Mouse (Mus musculus) forebrain, embryonic 10.5 days (tissue): ENCODE data around the gene Sorcs3. TPM values are rescaled to one million over a fixed set of nuclear protein-coding genes. Genes with fewer than 3 reads are reported as not detected.

Source experiments
- DNase-seq: peaks from one replicate; pipeline ENCODE4 v3.0.0-alpha.2; 2017; ENCODE audit warnings: low spot score; ENCODE audit errors: extremely low spot score
- H3K27ac ChIP-seq: fragments of 300-500 bp; sonication (generic); 2 replicates; pipeline ENCODE4 v1.5.1; 2016; ENCODE audit warnings: mild to moderate bottlenecking
- H3K27me3 ChIP-seq: fragments of 300-500 bp; sonication (generic); 2 replicates; pipeline ENCODE4 v1.6.1; 2016; ENCODE audit warnings: mild to moderate bottlenecking; ENCODE audit not compliant: poor library complexity, severe bottlenecking
- H3K36me3 ChIP-seq: fragments of 300-500 bp; sonication (generic); replicated peaks from 2 replicates; pipeline ENCODE4 v1.6.1; 2016; ENCODE audit warnings: mild to moderate bottlenecking, moderate library complexity
- H3K4me1 ChIP-seq: fragments of 300-500 bp; sonication (generic); 2 replicates; pipeline ENCODE4 v1.6.1; 2016
- H3K4me3 ChIP-seq: fragments of 300-500 bp; sonication (generic); 2 replicates; pipeline ENCODE4 v1.5.1; 2016; ENCODE audit warnings: mild to moderate bottlenecking, moderate library complexity
- H3K9me3 ChIP-seq: fragments of 300-500 bp; sonication (generic); 2 replicates; pipeline ENCODE4 v1.6.1; 2016; ENCODE audit warnings: mild to moderate bottlenecking, moderate library complexity
- WGBS: fragments of 180-500 bp; shearing (Covaris S2); methylation state at CpG from one replicate; pipeline ENCODE4 v1.1.7; 2016; 5-methylcytosine and 5-hydroxymethylcytosine counted together
- polyA plus RNA-seq: library from polyadenylated mRNA; unstranded; fragments of >200 nt; fragmentation: Nextera tagmentation; extraction: Ambion mirVana; gene quantifications from 2 replicates; pipeline ENCODE4 v1.2.1, GENCODE M21; 2016

The Sorcs3 gene
- polyA plus RNA-seq, 1 experiment from 2014 or later, result 0.71 TPM

DNA sequence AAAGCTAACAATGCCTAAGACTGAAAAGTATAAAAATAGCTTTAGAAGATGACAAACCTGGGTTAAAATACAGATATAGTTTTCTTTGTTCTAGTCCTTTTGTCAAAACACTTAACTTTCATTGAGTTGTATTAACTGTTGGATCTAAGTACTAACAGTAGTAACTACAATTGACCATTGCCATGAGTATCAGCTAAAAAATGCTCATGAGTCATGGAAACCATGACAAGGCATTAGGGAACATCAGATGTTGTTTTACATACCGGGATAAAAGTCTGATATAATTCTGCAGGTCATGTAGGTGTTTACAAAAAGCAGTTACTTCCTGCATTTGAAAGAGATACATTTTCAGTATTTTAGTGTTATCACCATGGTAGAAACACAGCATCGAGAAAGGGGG is 575.0 kb downstream of the Sorcs3 start:
- Histone ChIP-seq H3K36me3 (no peaks in the 10 kb centered on the region), H3K27me3 (peaks cover 59% of the 10 kb centered on the region), H3K27ac (no peak overlapping the region), H3K4me3 (no peak overlapping the region), H3K4me1 (peaks cover 8% of the 10 kb centered on the region), H3K9me3 (peaks cover 4% of the 10 kb centered on the region; the same call in 1 of the 2 replicates)
- 93% methylated on average over 2 of the region's 2 CpGs for WGBS
- DNase-seq, result no peak

DNA sequence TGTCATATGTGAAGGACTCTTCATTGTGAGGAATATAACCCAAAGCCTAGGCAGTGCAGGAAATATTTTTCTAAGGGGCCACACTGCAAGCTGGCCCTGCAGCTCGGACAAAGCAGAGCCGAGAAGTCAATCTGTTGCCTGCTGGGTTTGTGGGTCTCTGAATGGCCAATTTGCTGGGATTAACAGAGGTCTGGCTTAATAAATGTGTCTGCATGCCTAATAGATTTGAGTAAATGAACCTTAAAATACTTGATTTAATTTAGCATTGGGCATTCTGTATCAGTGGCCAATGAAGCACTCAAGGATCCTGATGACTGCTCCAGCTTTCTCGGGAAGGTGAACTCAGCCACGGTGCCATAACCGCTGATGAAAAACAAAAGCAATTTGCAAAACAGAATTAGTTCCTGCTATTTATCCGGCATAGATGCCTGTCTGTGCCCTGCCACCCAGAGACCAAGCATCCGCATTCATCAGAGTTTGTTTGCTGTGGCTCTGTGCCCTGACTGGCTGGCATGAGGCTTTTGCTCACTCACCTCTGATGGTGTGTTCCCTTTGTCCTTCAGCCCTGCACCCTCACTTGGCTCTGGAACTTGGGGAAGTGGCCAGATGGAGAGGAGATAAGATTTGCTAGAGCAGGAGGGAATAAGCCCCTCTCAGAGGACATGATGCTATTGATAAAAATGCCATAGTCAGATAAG is 576.3 kb downstream of the Sorcs3 start:
- WGBS, result 30% methylated on average over 7 of the region's 7 CpGs
- peaks cover 8% of the 10 kb centered on the region for H3K4me1 ChIP-seq
- H3K4me3 ChIP-seq, result no peak overlapping the region
- H3K9me3 ChIP-seq, result no peaks in the 10 kb centered on the region
- H3K36me3 ChIP-seq, result no peaks in the 10 kb centered on the region
- DNase-seq, result no peak
- H3K27ac ChIP-seq, result no peak overlapping the region
- peaks cover 62% of the 10 kb centered on the region for H3K27me3 ChIP-seq

DNA sequence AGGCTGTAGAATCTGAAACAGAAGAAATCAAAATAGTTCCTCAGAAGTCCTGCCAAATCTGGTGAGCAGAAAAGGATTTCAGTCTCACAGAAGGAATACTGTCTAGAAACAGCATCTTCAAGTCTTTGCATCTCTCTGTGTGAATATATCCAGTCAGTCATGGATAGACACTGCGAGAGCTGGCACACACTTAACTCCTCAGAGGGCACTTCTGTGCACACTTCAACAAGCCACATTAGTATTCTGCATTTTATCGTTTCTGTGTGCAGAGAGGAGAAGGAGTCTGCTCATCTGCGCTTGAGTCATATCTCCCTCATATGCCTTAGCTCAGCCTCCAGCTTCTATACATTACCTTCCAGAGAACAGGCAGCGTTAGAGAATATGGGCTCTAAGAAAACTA is 581.4 kb downstream of the Sorcs3 start:
- no peaks in the 10 kb centered on the region for H3K36me3 ChIP-seq
- H3K27me3 ChIP-seq, result peaks cover 36% of the 10 kb centered on the region
- 92% methylated on average over 4 of the region's 4 CpGs for WGBS
- H3K4me1 ChIP-seq, result peaks cover 2% of the 10 kb centered on the region
- DNase-seq, result no peak
- H3K9me3 ChIP-seq, result no peaks in the 10 kb centered on the region
- H3K27ac ChIP-seq, result no peak overlapping the region
- H3K4me3 ChIP-seq, result no peak overlapping the region

DNA sequence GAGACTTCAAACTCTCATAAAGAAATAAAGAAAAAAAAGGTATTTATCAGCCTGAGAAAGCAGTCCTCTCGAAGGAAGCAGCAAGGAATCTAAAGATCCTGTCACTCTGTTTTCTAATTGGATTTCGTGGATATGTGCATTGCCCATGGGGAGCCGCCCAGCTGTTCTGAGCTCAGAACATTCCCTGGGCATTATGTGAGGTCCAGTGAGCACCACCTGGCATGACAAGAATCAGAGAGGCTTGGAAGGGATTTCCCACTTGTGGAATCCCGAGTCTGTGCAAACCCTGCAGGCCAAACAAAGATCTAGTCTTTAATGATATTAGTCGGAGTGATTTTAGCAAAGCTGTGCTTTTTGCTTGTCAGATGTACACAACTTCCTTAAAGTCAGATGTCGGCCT is 598.7 kb downstream of the Sorcs3 start:
- H3K27ac ChIP-seq, result no peak overlapping the region
- peak; percentile 19 for DNase-seq
- H3K36me3 ChIP-seq, result no peaks in the 10 kb centered on the region
- H3K4me3 ChIP-seq, result no peak overlapping the region
- H3K9me3 ChIP-seq, result no peaks in the 10 kb centered on the region
- peaks cover 12% of the 10 kb centered on the region for H3K4me1 ChIP-seq
- 18% methylated on average over 6 of the region's 6 CpGs for WGBS
- no peaks in the 10 kb centered on the region for H3K27me3 ChIP-seq

DNA sequence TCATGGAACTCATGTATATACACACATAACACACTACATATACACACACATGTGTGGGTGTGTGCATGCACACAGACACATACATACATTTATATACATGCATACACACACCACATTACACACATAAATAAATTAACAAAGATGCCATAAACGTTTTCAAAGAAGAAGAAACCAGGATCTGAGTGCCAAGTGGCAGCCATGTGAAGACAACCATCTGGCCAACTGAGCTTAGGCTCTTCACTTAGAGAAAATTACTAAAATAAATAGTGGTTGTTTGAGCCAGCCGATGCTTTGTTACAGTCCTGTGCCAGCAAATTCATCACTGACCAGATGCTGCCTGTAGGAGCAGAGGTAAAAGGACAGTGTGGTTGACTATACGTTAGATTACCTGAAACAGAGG is 605.7 kb downstream of the Sorcs3 start:
- DNase-seq, result no peak
- H3K9me3 ChIP-seq, result no peaks in the 10 kb centered on the region
- H3K36me3 ChIP-seq, result no peaks in the 10 kb centered on the region
- H3K27ac ChIP-seq, result no peak overlapping the region
- 78% methylated on average over 3 of the region's 3 CpGs for WGBS
- H3K27me3 ChIP-seq, result no peaks in the 10 kb centered on the region
- H3K4me1 ChIP-seq, result no peaks in the 10 kb centered on the region
- H3K4me3 ChIP-seq, result no peak overlapping the region

DNA sequence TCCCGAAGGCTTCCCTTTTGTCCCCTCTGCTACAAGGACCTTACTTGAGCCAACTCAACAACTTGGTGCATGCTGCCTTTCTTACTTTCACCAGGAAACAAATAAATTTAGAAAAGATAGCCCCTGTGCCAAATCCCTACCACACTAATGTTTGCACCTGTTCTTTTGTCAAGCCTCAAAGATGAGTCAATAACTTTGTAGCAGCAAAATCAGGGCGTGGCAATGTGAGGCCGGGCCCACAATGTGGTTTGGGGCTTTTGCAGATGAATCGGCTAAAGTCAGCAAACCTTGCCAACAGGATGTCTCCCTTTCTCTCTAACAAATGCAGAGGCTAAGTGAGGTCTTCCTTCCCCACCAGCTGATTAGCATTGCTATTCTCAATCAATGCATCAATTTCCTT is 608.0 kb downstream of the Sorcs3 start:
- 93% methylated on average over 4 of the region's 4 CpGs for WGBS
- H3K4me1 ChIP-seq, result no peaks in the 10 kb centered on the region
- H3K27ac ChIP-seq, result no peak overlapping the region
- H3K9me3 ChIP-seq, result no peaks in the 10 kb centered on the region
- H3K27me3 ChIP-seq, result no peaks in the 10 kb centered on the region
- no peak for DNase-seq
- H3K36me3 ChIP-seq, result no peaks in the 10 kb centered on the region
- no peak overlapping the region for H3K4me3 ChIP-seq

DNA sequence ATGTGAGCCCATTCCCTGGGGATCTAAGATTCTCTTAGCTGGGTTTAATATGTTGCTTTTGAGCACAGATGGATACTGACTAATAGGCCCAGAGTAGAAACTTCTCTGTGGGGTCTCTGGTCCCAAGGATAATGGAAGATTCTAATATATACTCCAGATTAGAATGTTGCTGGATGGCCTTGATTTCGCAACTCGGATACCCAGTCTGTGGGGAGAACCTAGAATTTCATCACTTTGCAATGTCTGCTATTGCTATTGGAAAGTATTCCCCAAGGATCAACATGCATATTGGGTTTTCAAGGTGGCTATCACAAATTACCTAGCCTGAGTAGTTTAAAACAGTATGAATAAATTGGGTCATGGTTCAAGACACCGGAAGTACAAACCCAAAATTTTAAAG is 609.2 kb downstream of the Sorcs3 start:
- H3K27ac ChIP-seq, result no peak overlapping the region
- H3K4me3 ChIP-seq, result no peak overlapping the region
- no peak for DNase-seq
- H3K27me3 ChIP-seq, result no peaks in the 10 kb centered on the region
- no peaks in the 10 kb centered on the region for H3K4me1 ChIP-seq
- WGBS, result 93% methylated on average over 3 of the region's 3 CpGs
- H3K9me3 ChIP-seq, result no peaks in the 10 kb centered on the region
- H3K36me3 ChIP-seq, result no peaks in the 10 kb centered on the region

DNA sequence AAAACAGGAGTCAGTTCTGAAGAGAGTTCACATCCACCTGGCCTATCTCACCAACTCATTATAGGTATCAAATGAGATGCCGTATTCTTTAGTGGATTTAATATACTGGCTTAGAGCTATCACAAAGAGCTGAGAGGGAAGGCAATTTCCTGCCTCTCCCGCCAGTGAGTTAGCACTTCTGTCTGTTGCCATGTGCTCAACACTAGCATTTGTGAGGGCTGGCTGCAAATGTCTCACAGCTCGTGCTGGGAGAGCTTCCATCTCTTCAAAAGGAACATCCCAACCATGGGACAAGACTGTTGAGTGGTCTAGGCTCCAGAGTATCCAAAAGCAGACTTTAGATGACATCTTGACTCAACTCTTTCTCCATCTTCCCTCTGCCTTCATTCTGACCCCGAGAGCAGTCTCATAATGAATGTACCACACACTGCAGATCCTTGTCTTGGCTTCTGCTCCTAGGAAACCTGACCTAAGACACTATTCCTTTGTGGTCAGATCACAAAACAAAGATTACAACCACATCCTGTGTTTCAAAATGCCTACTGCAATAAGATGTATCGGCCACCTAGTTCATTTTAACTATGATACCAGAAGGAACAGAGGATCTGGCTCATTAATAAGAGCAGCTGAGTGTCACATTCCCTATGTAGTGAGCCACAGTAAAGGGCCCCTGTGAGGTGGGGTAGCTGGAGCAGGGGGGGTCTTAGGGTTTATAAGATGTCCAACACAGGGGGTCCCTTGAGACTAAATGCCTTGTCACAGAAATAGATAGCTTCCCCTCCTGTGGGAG is 614.9 kb downstream of the Sorcs3 start:
- no peak overlapping the region for H3K4me3 ChIP-seq
- no peaks in the 10 kb centered on the region for H3K4me1 ChIP-seq
- no peaks in the 10 kb centered on the region for H3K27me3 ChIP-seq
- H3K9me3 ChIP-seq, result no peaks in the 10 kb centered on the region
- no peak for DNase-seq
- no peak overlapping the region for H3K27ac ChIP-seq
- WGBS, result 87% methylated on average over 5 of the region's 5 CpGs
- no peaks in the 10 kb centered on the region for H3K36me3 ChIP-seq

DNA sequence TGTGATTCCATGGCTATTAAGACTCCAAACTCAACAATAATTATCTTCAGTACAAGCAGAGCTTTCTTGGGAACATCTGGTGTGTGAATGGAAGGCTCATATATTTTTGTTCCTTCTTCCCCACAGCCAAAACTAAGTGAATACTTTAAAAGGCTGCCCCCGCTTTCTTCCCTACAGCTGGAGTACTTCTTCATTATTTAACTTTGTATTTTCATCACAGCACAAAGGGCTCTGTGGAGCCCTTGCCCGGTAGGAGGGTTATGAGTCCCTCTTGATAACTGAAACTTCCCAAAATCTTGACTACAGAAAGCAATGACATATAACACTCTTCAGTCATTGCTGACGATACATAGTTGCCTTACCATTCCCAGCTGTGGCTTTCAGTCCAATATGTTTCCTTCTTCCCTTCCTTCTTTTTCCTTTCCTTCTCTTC is 615.5 kb downstream of the Sorcs3 start:
- Histone ChIP-seq H3K4me1 (no peaks in the 10 kb centered on the region), H3K9me3 (no peaks in the 10 kb centered on the region), H3K27ac (no peak overlapping the region), H3K27me3 (no peaks in the 10 kb centered on the region), H3K36me3 (no peaks in the 10 kb centered on the region), H3K4me3 (no peak overlapping the region)
- 80% methylated on average over 3 of the region's 3 CpGs for WGBS
- DNase-seq, result no peak

DNA sequence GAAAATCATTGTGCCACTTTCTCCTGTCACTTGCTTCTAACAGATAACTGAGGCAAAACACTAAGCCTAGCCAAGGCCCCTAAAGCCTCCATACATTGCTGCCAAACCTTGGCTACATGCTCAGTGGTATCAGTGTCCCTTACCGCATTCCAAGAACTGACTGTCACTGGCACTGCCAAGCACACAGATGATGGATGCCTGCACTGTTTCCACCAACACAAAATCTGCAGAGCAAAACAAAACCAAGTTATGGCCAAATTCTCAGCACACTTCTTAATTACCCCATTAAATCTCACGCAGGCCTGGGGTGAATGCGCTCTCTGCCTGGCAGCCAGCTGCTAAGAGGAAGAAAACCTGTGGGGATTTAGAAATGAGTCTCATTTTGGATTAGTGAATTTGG is 628.5 kb downstream of the Sorcs3 start:
- no peak overlapping the region for H3K4me3 ChIP-seq
- no peaks in the 10 kb centered on the region for H3K4me1 ChIP-seq
- H3K9me3 ChIP-seq, result no peaks in the 10 kb centered on the region
- no peak for DNase-seq
- WGBS, result 80% methylated on average over 3 of the region's 3 CpGs
- no peak overlapping the region for H3K27ac ChIP-seq
- H3K36me3 ChIP-seq, result no peaks in the 10 kb centered on the region
- H3K27me3 ChIP-seq, result no peaks in the 10 kb centered on the region

DNA sequence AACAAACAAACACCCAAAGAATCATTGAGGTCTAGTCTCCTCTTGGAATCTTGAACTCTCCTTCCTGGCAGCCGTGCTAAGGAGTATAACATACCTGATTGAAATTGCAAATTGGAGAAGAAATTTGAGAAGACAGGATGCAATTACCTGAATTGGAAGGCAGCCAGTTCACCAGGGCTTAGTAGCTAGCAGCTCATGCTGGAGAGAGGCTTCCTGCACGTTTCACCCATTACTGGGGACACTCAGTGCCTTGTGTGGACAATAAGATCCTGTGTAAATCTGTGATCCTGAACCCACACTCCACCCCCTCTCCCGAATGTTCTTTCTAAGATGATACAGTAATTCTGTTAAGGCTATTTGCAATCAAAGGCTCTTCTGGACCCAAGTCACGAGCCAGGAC is 633.6 kb downstream of the Sorcs3 start:
- WGBS, result 76% methylated on average over 4 of the region's 4 CpGs
- H3K4me3 ChIP-seq, result no peak overlapping the region
- no peak for DNase-seq

DNA sequence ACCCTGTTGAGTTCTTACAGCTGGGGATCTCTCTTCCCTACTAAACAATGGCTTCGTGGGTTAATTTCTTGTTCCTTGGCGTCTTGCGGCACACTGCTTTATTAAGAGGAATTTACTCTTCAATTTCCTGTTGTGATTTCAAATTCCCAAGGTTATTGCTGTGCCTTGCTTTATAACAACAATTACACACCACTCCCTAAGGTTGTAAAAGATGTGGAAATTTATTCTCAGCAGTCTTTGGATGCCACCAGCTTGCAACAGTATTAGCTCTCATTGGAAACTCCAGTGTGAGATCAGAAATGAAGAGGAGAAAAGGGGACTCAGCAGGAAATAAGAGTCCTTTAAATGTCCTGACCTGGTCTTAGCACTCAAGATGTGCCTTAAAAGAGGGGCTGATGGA is 641.9 kb downstream of the Sorcs3 start:
- no peaks in the 10 kb centered on the region for H3K36me3 ChIP-seq
- H3K27ac ChIP-seq, result no peak overlapping the region
- H3K27me3 ChIP-seq, result no peaks in the 10 kb centered on the region
- H3K4me3 ChIP-seq, result no peak overlapping the region
- no peak for DNase-seq
- 87% methylated on average over 3 of the region's 3 CpGs for WGBS
- no peaks in the 10 kb centered on the region for H3K4me1 ChIP-seq
- H3K9me3 ChIP-seq, result no peaks in the 10 kb centered on the region

More for the DNA sequence above, 633.6 kb downstream of the Sorcs3 start:
- Histone ChIP-seq H3K4me1 (no peaks in the 10 kb centered on the region), H3K36me3 (no peaks in the 10 kb centered on the region), H3K27me3 (no peaks in the 10 kb centered on the region), H3K27ac (no peak overlapping the region), H3K9me3 (no peaks in the 10 kb centered on the region)

DNA sequence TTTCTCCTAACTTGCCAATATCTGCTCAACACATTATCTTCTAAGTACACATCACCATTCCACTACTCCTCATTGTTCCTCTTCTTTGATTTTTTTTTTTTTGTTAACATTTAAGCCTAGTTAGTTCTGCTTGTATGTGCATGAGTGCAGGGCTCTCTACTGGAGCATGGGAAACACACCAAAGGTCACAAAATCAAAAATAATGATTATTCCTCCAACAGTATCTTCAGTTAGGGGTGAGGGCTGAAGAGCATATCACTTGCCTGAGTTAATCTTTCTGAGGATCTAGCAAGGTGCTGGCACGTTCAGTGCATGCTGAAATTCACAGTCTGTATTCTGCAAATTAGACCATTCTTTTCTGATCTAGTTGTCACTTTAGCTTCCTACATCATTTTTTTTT is 644.6 kb downstream of the Sorcs3 start:
- H3K9me3 ChIP-seq, result no peaks in the 10 kb centered on the region
- 81% methylated on average over 1 of the region's 1 CpGs for WGBS
- H3K4me3 ChIP-seq, result no peak overlapping the region
- no peak for DNase-seq
- no peaks in the 10 kb centered on the region for H3K4me1 ChIP-seq
- H3K27ac ChIP-seq, result no peak overlapping the region
- no peaks in the 10 kb centered on the region for H3K27me3 ChIP-seq
- no peaks in the 10 kb centered on the region for H3K36me3 ChIP-seq
